Mouse (Mus musculus) urinary bladder, postnatal 25 days (tissue): ENCODE measurements around the gene Cdc42ep4.

ENCODE experiments used
- DNase-seq: peaks from one replicate; pipeline ENCODE4 v3.0.0; 2022; ENCODE audit warnings: low spot score

Gene Cdc42ep4

GRCm38 (mm10) chr11:113777878-113778464 lies 26.3 kb upstream of the Cdc42ep4 start:
- DNase-seq = no peak

GRCm38 (mm10) chr11:113776851-113777511 lies 25.3 kb upstream of the Cdc42ep4 start:
- DNase-seq = no peak

- DNase-seq = no peak
These were observed 23.1 kb upstream of the Cdc42ep4 start for GRCm38 (mm10) chr11:113774773-113775172.

GRCm38 (mm10) chr11:113773191-113773590 lies 21.5 kb upstream of the Cdc42ep4 start:
- DNase-seq = no peak

GRCm38 (mm10) chr11:113771187-113771586 lies 19.5 kb upstream of the Cdc42ep4 start:
- no peak for DNase-seq

GRCm38 (mm10) chr11:113768356-113768755 lies 16.7 kb upstream of the Cdc42ep4 start:
- no peak for DNase-seq

- no peak for DNase-seq
These were observed 15.6 kb upstream of the Cdc42ep4 start for GRCm38 (mm10) chr11:113767285-113767684.

GRCm38 (mm10) chr11:113766284-113766985 lies 14.8 kb upstream of the Cdc42ep4 start:
- DNase-seq = no peak

- DNase-seq = no peak
These were observed 12.6 kb upstream of the Cdc42ep4 start for GRCm38 (mm10) chr11:113764132-113764849.

- DNase-seq = no peak
These were observed 11.8 kb upstream of the Cdc42ep4 start for GRCm38 (mm10) chr11:113763449-113763848.

GRCm38 (mm10) chr11:113762136-113762797 lies 10.6 kb upstream of the Cdc42ep4 start:
- no peak for DNase-seq

GRCm38 (mm10) chr11:113761646-113762045 lies 10.0 kb upstream of the Cdc42ep4 start:
- DNase-seq = no peak

- DNase-seq = no peak
These were observed 8.8 kb upstream of the Cdc42ep4 start for GRCm38 (mm10) chr11:113760476-113760875.

- DNase-seq = no peak
These were observed 7.2 kb upstream of the Cdc42ep4 start for GRCm38 (mm10) chr11:113758851-113759250.

GRCm38 (mm10) chr11:113756578-113756977 lies 4.9 kb upstream of the Cdc42ep4 start:
- DNase-seq = no peak

GRCm38 (mm10) chr11:113755878-113756277 lies 4.2 kb upstream of the Cdc42ep4 start:
- DNase-seq = no peak

GRCm38 (mm10) chr11:113754845-113755244 lies 3.2 kb upstream of the Cdc42ep4 start:
- DNase-seq = no peak

GRCm38 (mm10) chr11:113752685-113753430 lies 1.2 kb upstream of the Cdc42ep4 start:
- DNase-seq = no peak

GRCm38 (mm10) chr11:113752158-113752661 lies 529 bp upstream of the Cdc42ep4 start:
- DNase-seq = no peak

- DNase-seq = peak; percentile 67
These were observed 854 bp downstream of the Cdc42ep4 start for GRCm38 (mm10) chr11:113750571-113751483.
